In the genomic region with DNA sequence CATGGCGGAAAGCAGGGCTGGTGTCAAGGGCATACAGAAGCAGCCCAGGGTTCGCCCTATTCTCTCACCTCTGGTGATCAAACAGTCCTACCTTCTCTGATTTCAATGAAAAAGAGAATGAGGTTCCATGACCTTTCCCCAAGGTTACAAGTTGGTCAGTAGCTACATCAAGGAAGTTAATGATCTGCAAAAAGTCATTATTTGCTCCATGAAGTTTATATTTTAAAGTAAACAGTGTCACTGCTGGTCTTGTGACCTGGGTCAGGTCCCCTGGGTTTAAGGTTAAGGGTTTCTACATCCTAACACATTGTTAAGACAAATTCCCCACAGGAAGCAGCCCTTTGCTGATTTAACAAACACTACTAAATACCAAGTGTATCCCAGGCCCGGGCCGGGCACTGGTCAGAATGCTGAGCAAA, we compare ENCODE assay signal across 28 mouse cellular contexts. TPM values are rescaled to one million over a fixed set of nuclear protein-coding genes. Genes with fewer than 3 reads are reported as not detected.
DNase-seq lines count a peak whose midpoint lies in the region; ATAC-seq lines count a peak whose summit lies in the region.
"Had no signal": no experiment of that assay in that cellular context is flagged by ENCODE, and none has a peak within 500 bp of the region (broad histone marks: within the 10 kb centered on the region; RNA-seq: fewer than 3 reads in every experiment).

No protein-coding gene starts in this region.

- 79% methylated on average over 4 of the region's 4 CpGs for WGBS in liver, embryonic 12.5 days (ENCODE audit: insufficient replicate concordance)
- 77% methylated on average over 4 of the region's 4 CpGs for WGBS in liver, embryonic 11.5 days
- 31% methylated on average over 4 of the region's 4 CpGs for WGBS in kidney, embryonic 15.5 days

- H3K4me1 ChIP-seq in liver, embryonic 12.5 days = no peaks in the 10 kb centered on the region
- H3K4me1 ChIP-seq in liver, embryonic 11.5 days (replicated peaks; ENCODE audit: control insufficient read depth, insufficient read depth, low read length) = no peaks in the 10 kb centered on the region
- H3K4me1 ChIP-seq in kidney, embryonic 15.5 days = peaks cover 26% of the 10 kb centered on the region
- H3K4me1 ChIP-seq: forebrain, embryonic 15.5 days; hindbrain, embryonic 12.5 days; stomach, embryonic 15.5 days had no signal

- no peaks in the 10 kb centered on the region for H3K9me3 ChIP-seq in liver, embryonic 12.5 days (replicated peaks)
- no peaks in the 10 kb centered on the region for H3K9me3 ChIP-seq in liver, embryonic 11.5 days (ENCODE audit: control insufficient read depth, low read length)
- no peaks in the 10 kb centered on the region for H3K9me3 ChIP-seq in kidney, embryonic 15.5 days (replicated peaks)
- H3K9me3 ChIP-seq: forebrain, embryonic 15.5 days; heart, embryonic 12.5 days; hindbrain, embryonic 12.5 days; midbrain, embryonic 13.5 days; stomach, embryonic 15.5 days had no signal

- peak; percentile 67 for ATAC-seq in liver, embryonic 12.5 days
- no peak for ATAC-seq in liver, embryonic 11.5 days (replicated peaks; ENCODE audit: low FRiP score)
- peak; percentile 73 for ATAC-seq in kidney, embryonic 15.5 days (replicated peaks; ENCODE audit: low FRiP score)
- ATAC-seq: forebrain, embryonic 15.5 days; inflammation-experienced regulatory T-cells, adult 6 months; lung, postnatal 0 days; midbrain, embryonic 13.5 days had no signal

- H3K27me3 ChIP-seq in liver, embryonic 12.5 days (replicated peaks) = no peaks in the 10 kb centered on the region
- H3K27me3 ChIP-seq in liver, embryonic 11.5 days (replicated peaks; ENCODE audit: control insufficient read depth, insufficient read depth, low read length) = no peaks in the 10 kb centered on the region
- no peaks in the 10 kb centered on the region for H3K27me3 ChIP-seq in kidney, embryonic 15.5 days
- H3K27me3 ChIP-seq: CH12.LX; forebrain, embryonic 15.5 days; heart, embryonic 12.5 days; hindbrain, embryonic 12.5 days; midbrain, embryonic 13.5 days; stomach, embryonic 15.5 days had no signal

- no peak overlapping the region for H3K4me2 ChIP-seq in liver, embryonic 12.5 days
- H3K4me2 ChIP-seq in liver, embryonic 11.5 days = no peak overlapping the region
- H3K4me2 ChIP-seq in kidney, embryonic 15.5 days = no peak overlapping the region
- H3K4me2 ChIP-seq: forebrain, embryonic 15.5 days; heart, embryonic 12.5 days; hindbrain, embryonic 12.5 days; midbrain, embryonic 13.5 days; stomach, embryonic 15.5 days had no signal

- 0 out of 2 replicates have a peak overlapping the region, but pooled peaks have one; percentile 15 for H3K27ac ChIP-seq in liver, embryonic 12.5 days
- no peak overlapping the region for H3K27ac ChIP-seq in liver, embryonic 11.5 days (ENCODE audit: low read depth, low read length)
- H3K27ac ChIP-seq in kidney, embryonic 15.5 days = peak overlapping the region; percentile 43; the same call in 1 of the 2 replicates
- H3K27ac ChIP-seq: forebrain, embryonic 15.5 days; hindbrain, embryonic 12.5 days; midbrain, embryonic 13.5 days; stomach, embryonic 15.5 days had no signal

- no peak overlapping the region for H3K4me3 ChIP-seq in liver, embryonic 12.5 days
- no peak overlapping the region for H3K4me3 ChIP-seq in liver, embryonic 11.5 days (ENCODE audit: low read depth, low read length)
- H3K4me3 ChIP-seq in kidney, embryonic 15.5 days (replicated peaks) = no peak overlapping the region
- H3K4me3 ChIP-seq: forebrain, embryonic 15.5 days; heart, embryonic 12.5 days; hindbrain, embryonic 12.5 days; midbrain, embryonic 13.5 days; myocyte; stomach, embryonic 15.5 days had no signal

- DNase-seq in liver, embryonic 11.5 days (ENCODE audit: low spot score) = no peak
- DNase-seq in kidney, postnatal 4 days = peak; percentile 40 to 60
- no peak for DNase-seq in lung, postnatal 14 days
- DNase-seq in layer of hippocampus, postnatal 10 days (ENCODE audit: low spot score in 2 of 2) = no peak
- DNase-seq in right cerebral cortex, postnatal 36 days (ENCODE audit: low spot score in 2 of 2) = no peak
- DNase-seq in adrenal gland, postnatal 14 days = no peak
- DNase-seq: adrenal gland, adult 8-10 months; cerebellum, adult 11 months; cerebellum, postnatal 10 days; heart, postnatal 14 days; layer of hippocampus, postnatal 36 days; thymus, adult 18-20 months had no signal

- peaks cover 66% of the 10 kb centered on the region for H3K36me3 ChIP-seq in liver, embryonic 12.5 days
- H3K36me3 ChIP-seq in liver, embryonic 11.5 days (ENCODE audit: control insufficient read depth, insufficient read depth, low read length) = 0 out of 2 replicates have a peak, but pooled peaks cover 3% of the 10 kb centered on the region
- H3K36me3 ChIP-seq in kidney, embryonic 15.5 days = peaks cover 27% of the 10 kb centered on the region
- H3K36me3 ChIP-seq: stomach, embryonic 15.5 days had no signal

- H3K9ac ChIP-seq in liver, embryonic 12.5 days = no peak overlapping the region
- no peak overlapping the region for H3K9ac ChIP-seq in liver, embryonic 11.5 days (ENCODE audit: low read depth, low read length)
- no peak overlapping the region for H3K9ac ChIP-seq in kidney, embryonic 15.5 days
- H3K9ac ChIP-seq: forebrain, embryonic 15.5 days; heart, embryonic 12.5 days; hindbrain, embryonic 12.5 days; midbrain, embryonic 13.5 days; stomach, embryonic 15.5 days had no signal

RNA-seq across cellular contexts. Expression of gene Tmem59, which starts 21.2 kb away (rescaled TPM):
- polyA plus RNA-seq in liver, embryonic 12.5 days (2016; fragmentation: Nextera tagmentation; extraction: Ambion mirVana) = 159 and 165 TPM in 2 replicates
- polyA plus RNA-seq in liver, embryonic 11.5 days (2014; fragmentation: Nextera tagmentation; extraction: Ambion mirVana) = 221 and 223 TPM in 2 replicates
- polyA plus RNA-seq in kidney, embryonic 15.5 days (2015; fragmentation: Nextera tagmentation; extraction: Ambion mirVana) = 455 and 483 TPM in 2 replicates
- 100 to 1,000 TPM; 154 to 161 TPM for total RNA-seq in layer of hippocampus, postnatal 10 days (2021)
- total RNA-seq in adrenal gland, postnatal 14 days (2021) = 261 and 291 TPM in 2 replicates

RNA-seq across cellular contexts. Expression of gene Tceanc2, which starts 21.9 kb away (rescaled TPM):
- polyA plus RNA-seq in liver, embryonic 12.5 days (2016; fragmentation: Nextera tagmentation; extraction: Ambion mirVana) = 11.8 and 13.8 TPM in 2 replicates
- polyA plus RNA-seq in liver, embryonic 11.5 days (2014; fragmentation: Nextera tagmentation; extraction: Ambion mirVana) = 23.0 and 32.3 TPM in 2 replicates
- 26.9 and 32.1 TPM in 2 replicates for polyA plus RNA-seq in kidney, embryonic 15.5 days (2015; fragmentation: Nextera tagmentation; extraction: Ambion mirVana)
- total RNA-seq in layer of hippocampus, postnatal 10 days (2021) = 10 to 100 TPM; 22.3 to 23.0 TPM
- 27.9 and 31.3 TPM in 2 replicates for total RNA-seq in adrenal gland, postnatal 14 days (2021)

RNA-seq across cellular contexts. Expression of gene Ldlrad1, which starts 52.0 kb away (rescaled TPM):
- polyA plus RNA-seq in liver, embryonic 12.5 days (2016; fragmentation: Nextera tagmentation; extraction: Ambion mirVana) = not detected in 2 replicates
- polyA plus RNA-seq in liver, embryonic 11.5 days (2014; fragmentation: Nextera tagmentation; extraction: Ambion mirVana) = not detected in 2 replicates
- polyA plus RNA-seq in kidney, embryonic 15.5 days (2015; fragmentation: Nextera tagmentation; extraction: Ambion mirVana) = not detected in 2 replicates
- not detected for total RNA-seq in layer of hippocampus, postnatal 10 days (2021)
- total RNA-seq in adrenal gland, postnatal 14 days (2021) = not detected in 2 replicates
- total RNA-seq: adrenal gland, adult 8-10 months; CH12.LX; layer of hippocampus, adult 18-20 months; layer of hippocampus, postnatal 36 days; left cerebral cortex, postnatal 25 days; megakaryocyte, adult 5-6 weeks had no signal
- polyA plus RNA-seq: embryonic facial prominence, embryonic 14.5 days; forebrain, embryonic 15.5 days; heart, embryonic 12.5 days; hindbrain, embryonic 12.5 days; midbrain, embryonic 13.5 days; myocyte; neural tube, embryonic 14.5 days; stomach, embryonic 15.5 days had no signal

Comparison
In these comparisons a context has a peak if more than half of its experiments do, and no peak if none do; other contexts are left out.
1. DNase-seq: peak in kidney, postnatal 4 days (2 of 2); none in liver, embryonic 11.5 days (single experiment), lung, postnatal 14 days (single experiment), layer of hippocampus, postnatal 10 days (0 of 2), right cerebral cortex, postnatal 36 days (0 of 2) and adrenal gland, postnatal 14 days (single experiment).